Mouse (Mus musculus): ENCODE results near the gene Gm11985.

DNA sequence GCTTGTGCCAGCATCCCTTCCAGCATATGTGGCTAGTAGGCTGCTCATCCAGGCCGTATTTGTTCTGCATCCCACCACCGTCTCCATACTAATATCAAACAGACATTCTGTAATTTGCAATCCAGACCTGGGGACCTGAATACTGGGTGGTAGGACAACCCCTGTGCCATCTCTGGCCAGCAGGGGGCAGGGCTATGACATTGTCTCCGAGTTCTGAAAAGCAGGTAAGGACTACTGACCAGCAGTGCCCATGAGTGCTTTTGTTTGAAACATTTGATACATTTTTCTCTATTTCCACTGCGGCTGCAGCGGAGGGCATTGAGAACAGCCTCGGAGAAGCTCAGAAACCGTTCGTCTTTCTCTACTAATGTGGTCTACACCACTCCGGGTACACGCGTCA lies 44.0 kb downstream of the Gm11985 start:
- TF ChIP-seq GATA1 (IDR thresholded peaks at IDR 0.05; ENCODE audit: low read length): no peak
- no peak for TF ChIP-seq TAL1 (IDR thresholded peaks at IDR 0.05; ENCODE audit: low read length)
